Mouse (Mus musculus): ENCODE measurements at regions not wholly inside any gene's neighbourhood (a gene's known extent, or its start where the extent isn't known, plus 50 kb on each side); places are given as distances from the start of the nearest gene placed in this dataset.

DNA sequence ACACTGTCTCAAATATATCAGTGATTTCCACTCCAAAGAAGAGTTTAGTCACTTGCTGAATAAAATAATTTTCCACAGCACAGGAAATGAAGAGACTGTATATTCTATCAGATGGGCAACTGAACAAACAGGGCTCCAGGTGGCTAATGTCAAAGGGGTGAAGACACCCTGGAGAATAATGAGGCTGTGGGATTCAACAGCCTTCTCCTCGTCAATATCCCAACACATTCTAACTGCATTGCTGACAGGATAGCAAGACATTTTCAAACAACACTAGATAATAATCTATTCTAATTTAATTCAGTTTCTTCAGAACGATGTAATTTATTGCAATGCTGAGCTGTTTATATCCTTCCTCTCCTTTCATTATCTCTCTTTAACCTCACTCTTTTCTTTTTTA is 134.4 kb upstream of the Klhl13 start:
- DNase-seq (ENCODE audit: low spot score): no peak

GRCm38 (mm10) chrX:23495199-23495598 is 130.3 kb upstream of the Klhl13 start:
- DNase-seq (ENCODE audit: low spot score): no peak

DNA sequence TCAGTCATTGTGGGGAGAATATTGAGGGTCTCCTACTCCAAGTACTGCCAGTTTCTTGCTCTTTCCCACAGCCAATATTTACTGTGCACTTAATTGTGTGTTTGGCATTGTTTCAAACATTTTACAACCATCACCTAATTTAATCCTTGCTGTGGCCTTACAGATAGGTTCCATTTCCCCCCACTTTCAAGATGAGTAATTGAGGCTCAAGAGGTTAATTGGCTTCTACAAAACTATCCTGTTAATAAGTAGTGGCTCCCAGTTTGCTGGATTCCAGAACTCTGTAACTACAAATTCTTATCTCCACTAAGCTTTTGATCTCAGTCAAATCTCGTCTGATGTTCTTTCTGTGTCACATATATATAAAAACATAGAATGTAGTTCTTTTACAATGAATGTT is 112.0 kb upstream of the Klhl13 start:
- DNase-seq (ENCODE audit: low spot score): no peak

- DNase-seq (ENCODE audit: low spot score): no peak
These were observed 101.1 kb upstream of the Klhl13 start for GRCm38 (mm10) chrX:23466031-23466430.

- peak; percentile 37 for DNase-seq (ENCODE audit: low spot score)
These were observed 88.7 kb upstream of the Klhl13 start for GRCm38 (mm10) chrX:23453616-23454015.

DNA sequence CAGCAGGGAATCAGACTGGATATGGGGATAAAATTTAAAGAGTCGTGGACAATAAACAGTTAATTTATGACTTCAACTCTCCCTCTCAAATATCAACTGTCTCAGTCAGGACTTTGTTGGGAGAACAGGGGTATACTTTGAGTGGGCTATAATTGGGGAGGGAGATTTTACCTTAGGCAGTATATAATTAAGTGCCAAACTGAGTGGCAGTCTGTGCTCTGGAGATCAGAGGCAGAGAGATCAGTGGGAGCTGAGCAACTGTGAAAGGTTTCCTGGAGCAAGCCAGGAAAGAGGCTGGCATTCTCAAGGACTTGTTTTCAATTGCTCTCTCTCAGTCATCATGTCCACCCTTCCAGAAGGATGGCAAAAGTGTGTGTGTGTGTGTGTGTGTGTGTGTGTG is 57.9 kb upstream of the Klhl13 start:
- DNase-seq (ENCODE audit: low spot score): no peak

DNA sequence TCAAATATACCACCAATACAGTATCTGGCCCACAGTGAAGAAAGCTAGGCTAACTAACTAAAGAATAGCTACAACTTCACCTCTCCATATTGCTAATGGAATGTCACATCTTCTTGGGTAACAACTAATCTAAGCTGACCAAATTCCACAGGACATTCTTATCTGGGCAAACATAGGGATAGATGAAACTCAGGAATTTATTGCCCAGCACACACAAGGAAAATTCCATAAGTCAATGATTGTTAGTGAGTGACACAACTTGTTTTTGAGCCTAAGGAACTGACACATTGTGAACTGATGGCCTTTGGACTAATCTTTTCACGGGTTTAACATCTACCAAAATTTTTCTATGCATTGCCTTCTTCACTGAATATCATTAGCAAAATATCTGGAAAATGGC is 52.6 kb upstream of the Klhl13 start:
- no peak for DNase-seq (ENCODE audit: low spot score)
